Mouse (Mus musculus): ENCODE measurements around the gene Ceacam16. TPM values are rescaled to one million over a fixed set of nuclear protein-coding genes. Genes with fewer than 3 reads are reported as not detected.
A peak's percentile ranks its signal among the peaks of the same experiment; 100 is the strongest.

Ceacam16 gene
- not detected in 2 replicates for polyA plus RNA-seq (2012; rRNA removed)

DNA sequence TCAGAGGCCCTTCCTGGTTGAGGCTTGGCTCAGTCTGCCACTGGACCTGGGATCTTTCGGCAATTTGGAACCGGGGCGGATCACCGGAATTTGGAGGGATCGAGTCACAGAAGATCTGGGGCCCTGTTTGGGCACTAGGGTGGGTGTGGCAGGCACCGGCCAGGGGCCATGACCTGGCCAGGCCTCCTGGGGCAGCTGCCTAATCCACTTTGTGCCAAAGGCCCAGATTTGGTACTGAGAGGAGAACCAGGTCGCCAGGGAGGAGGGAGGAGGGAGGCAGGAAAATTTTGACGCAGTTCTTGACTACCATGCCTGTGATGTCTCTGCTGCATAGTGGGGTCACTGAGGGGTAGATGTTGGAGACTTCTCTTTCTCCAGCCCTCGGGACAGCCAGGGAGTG lies at the start of gene Ceacam16:
Ceacam16 (minus strand) TSS at position 101 of the 400 bp plus-strand sequence.
- DNase-seq (ENCODE audit: extremely low spot score in 1 of 2, low spot score in 1 of 2), result no peak

DNA sequence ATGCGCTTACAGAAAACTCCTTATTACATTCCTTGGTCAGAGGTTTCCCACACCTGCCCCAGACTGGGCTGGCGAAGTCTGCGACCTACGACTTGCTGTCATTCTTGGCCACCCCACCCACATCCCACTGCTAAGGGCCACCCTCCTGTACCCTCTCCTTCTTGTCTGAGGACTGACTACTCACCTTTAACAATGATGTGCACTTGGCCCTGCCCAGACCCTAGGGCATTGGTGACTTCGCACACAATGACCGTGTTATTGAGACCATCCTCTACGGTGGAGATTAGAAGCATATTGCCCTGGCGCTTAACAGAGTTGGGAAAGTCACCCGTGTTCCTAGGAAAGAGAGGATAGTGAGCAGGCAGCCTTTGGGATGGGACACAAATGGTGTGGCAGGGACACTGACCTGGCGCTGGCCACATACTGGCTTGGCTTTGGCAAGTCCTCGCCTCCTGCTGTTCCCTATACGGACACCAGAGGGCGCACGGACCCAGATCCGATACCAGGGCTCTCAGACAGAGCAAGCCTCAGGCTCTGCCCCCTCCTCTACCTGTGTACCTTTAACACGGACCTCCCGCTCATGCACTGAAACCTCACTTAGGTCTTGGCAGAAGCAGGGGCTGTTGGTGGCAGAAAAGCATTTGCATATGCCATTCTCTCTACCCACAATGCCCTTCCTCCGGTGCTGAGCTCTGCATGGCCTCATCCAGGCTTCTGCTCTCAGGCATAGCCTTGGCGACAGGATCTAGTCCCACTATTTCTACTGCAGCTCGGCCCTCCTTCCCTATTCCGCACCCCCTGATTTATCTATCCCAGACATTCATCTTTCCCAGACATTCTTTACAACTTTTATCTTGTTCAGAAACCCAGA lies 49.6 kb upstream of the Ceacam16 start:
- peak in 1 of 2 experiments; percentile 87 for DNase-seq (ENCODE audit: extremely low spot score in 1 of 2, low spot score in 1 of 2)

DNA sequence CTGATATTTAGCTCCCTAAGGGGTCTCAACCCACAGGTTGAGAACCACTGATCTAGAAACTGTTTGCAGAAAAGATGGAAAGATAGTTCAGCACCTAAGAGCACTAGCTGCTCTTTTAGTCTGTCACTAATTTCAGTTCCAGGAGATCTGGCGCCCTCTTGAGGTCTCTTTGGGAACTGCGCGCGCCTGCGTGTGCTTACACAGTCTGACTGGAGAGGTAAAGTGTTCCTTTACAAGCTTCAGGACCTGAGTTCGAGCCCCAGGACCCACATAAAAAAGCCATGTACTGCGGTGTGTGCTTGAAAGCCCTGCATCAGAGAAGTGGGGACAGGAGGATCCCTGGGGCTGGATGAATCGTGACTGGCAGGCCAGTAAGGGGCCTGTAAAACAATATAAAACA lies 28.8 kb upstream of the Ceacam16 start:
- peak in 1 of 2 experiments; percentile 34 for DNase-seq (ENCODE audit: extremely low spot score in 1 of 2, low spot score in 1 of 2)

DNA sequence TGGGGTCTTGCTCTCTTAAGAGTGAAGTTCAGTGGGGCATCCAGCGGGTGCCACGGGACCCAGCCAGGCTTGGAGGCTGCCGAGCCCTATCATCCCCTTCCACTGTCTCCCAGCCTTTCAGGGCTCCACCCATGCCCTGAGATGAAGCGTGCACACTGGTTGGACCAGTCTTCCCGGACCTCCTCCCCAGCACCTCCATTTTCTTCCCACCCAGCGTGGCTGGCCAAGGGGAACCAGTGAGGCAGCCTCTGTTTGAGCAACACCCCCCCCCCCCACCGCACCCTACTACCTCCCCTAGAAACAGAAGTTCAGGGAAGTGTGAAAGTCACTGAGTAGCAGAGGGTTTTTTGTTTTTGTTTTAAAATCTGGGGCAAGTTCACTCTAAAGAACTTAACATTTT lies 26.8 kb upstream of the Ceacam16 start, which contains the start of gene Ceacam19:
Ceacam19 (minus strand) TSS at position 117 of the 400 bp plus-strand sequence.
- no peak for DNase-seq (ENCODE audit: extremely low spot score in 1 of 2, low spot score in 1 of 2)

DNA sequence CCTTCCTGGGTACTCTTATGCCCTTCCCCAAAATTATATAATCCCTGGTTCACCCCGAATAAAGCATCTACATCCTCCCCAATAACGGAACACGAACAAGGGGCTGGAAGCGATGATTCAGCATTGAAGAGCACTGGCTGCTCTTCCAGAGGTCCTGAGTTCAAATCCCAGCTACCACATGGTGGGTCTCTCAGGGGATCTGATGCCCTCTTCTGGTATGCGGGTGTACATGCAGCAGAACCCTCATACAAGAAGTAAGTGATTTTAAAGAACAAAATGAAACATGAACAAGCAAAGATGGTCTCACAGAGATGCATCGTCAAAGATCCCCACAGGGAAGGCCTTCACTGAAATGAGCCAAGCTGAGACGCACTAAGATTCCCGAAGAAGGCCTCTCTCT lies 19.7 kb upstream of the Ceacam16 start:
- no peak for DNase-seq (ENCODE audit: extremely low spot score in 1 of 2, low spot score in 1 of 2)

DNA sequence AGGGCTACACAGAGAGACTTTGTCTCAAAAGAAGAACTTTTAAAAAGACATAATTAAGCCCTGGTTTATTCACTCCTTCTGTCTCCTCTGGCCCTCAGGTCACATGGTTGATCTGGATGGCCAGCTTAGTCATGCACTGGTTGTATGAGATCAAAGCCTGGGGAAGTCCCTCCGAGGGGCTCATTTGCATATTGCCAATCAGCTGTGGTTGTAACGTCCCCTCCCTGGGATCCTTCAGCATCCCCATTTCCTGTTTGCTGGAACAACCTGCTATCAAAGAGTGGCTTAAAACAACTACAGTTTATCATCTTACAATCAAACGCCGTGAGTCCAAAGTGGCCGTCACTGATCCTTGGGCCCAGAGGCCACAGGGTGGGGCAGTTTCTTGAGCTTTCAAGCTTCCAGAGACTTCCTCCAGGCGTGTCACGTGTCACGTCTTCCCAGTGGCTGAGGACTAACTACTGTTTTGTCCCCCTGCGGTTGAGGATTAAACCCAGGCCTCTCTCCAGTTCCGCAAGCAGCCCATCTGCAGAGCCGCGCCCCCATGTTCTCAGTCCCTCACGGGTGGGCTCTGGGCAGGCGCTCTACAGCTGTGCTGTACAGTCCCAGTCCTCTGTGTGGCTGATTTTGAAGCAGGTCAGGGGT lies 15.8 kb upstream of the Ceacam16 start:
- DNase-seq (ENCODE audit: extremely low spot score in 1 of 2, low spot score in 1 of 2), result no peak

DNA sequence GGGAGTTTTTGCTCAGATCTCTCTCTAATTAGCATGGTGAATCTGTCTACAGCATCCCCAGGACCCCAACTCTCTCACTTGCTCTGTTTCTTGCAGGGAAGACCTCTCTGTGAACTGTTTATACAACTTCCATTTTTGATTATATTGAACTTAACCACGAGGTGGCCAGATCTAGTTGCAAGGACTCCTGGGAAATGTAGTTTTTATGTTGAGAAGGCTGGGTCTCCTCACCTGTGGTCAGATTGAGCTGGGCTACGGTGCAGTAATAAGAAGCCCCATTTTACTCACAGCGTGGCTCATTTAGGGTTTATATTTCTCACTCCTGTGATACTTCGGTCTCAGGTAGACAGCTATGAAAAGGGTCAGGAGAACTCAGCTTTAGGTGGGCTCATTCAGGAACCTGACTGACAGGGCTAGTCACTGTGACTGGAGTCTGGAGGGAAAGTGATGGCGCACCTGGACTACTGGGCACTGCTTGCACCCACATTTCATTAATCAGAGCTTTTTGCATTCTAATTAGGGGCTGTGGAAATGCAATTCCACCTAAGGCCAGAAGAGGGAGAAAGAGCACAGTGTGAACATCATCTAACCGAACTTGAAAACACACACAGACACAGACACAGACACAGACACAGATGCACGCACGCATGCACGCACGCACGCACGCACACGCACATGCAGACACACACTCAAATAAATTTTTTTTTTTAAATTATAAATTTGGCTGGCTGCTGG lies 15.0 kb upstream of the Ceacam16 start:
- peak in 1 of 2 experiments; percentile 78 for DNase-seq (ENCODE audit: extremely low spot score in 1 of 2, low spot score in 1 of 2)

DNA sequence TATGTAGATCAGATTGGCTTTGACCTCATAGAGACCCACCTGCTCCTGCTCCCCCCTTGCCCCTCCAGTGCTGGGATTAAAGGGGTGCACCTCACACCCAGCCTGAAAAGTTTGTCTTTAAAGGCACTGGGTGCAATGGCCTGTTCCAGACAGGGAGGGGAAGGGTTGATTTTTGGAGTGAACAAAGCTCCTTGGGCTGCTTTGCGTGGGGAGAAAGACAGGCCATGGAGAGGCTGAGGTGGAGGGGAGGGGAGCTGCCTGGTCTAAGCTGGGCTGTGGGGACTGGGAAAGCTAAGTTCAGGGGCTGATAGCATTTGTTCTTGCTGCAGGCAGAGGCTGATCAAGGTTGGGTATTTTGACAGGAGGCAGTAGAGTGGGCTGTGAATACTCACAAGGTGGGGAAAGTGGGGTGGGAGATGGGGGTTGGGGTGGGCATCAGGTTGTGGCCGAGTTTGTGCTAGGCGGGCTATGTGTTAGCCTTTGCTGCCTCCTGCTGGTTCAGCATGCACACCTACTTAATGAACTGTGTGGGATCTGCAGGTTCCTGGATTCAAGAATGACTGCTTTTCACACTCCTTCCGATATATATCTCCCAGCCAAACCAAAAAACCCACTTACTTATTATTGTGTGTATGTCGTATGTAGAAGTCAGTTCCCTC lies 11.0 kb upstream of the Ceacam16 start:
- DNase-seq (ENCODE audit: extremely low spot score in 1 of 2, low spot score in 1 of 2), result no peak

DNA sequence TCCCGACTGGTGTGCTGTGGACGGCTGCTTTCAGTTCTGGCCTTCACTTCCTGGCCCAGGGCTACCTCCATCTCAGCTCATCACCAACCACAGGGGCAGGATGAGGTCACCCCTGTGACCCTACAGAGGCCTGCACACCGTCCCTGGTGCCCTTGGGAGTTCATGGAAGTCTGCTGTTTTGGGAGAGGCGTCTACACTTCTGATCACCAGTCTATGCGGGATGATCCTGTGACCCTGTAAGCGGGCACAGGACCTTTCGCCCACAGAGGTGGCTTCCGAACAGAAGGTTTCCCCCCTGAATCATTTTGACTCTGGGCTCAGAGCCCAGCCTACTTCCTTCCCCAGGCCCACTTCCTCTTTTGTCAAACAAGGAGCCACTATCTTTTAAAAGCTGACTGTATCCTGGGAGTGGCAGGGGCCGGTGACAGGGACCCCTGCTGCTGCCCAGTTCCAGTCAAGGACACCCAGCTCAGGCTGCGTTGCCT lies 10.1 kb upstream of the Ceacam16 start:
- DNase-seq (ENCODE audit: extremely low spot score in 1 of 2, low spot score in 1 of 2), result no peak

DNA sequence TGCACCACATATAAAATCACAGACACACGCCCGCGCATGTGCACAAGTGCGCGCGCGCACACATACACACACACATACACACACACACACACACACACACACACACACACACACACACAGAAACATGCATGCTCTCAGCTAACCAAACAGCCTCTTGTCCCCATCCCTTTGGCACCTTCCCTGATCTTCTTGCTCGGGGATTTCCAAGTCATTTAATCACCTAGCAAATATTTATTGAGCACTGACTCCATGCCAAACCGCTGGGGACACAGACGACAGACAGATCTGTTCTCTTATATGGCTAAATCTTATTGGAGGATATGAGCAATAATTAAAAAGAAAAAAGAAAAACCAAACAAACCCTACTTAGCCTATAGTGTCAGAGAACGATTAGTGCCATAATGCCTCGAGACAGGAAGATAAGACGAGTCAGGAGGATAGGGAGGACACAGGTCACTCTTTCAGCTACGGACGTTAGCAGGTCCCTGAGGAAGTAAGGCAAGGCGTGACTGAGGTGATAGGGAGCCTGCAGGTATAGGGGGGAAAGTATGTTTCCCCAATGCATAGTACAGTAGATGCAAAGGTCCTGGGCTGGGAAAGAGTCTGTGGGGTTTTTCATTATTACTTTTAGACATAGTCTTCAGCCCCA lies 6.8 kb upstream of the Ceacam16 start:
- DNase-seq (ENCODE audit: extremely low spot score in 1 of 2, low spot score in 1 of 2), result no peak

DNA sequence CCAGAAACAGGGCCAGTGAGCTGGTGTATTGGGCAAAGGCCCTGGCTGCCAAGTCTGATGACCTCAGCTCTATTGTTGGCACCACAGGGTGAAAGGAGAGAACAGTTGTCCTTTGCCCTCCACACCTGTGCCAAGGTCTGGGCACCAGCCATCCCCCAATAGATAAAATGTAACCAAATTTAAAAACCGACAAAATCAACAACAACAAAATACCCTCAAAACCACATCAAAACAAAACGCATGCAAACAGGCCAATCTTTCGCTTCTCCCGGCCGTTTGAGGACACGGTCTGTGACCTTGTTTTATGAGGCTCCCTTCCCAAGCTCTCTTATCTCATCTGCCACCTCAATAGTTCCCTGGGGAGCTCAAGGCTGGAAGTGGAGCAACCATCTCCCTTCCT lies 5.4 kb upstream of the Ceacam16 start:
- DNase-seq (ENCODE audit: extremely low spot score in 1 of 2, low spot score in 1 of 2), result no peak

DNA sequence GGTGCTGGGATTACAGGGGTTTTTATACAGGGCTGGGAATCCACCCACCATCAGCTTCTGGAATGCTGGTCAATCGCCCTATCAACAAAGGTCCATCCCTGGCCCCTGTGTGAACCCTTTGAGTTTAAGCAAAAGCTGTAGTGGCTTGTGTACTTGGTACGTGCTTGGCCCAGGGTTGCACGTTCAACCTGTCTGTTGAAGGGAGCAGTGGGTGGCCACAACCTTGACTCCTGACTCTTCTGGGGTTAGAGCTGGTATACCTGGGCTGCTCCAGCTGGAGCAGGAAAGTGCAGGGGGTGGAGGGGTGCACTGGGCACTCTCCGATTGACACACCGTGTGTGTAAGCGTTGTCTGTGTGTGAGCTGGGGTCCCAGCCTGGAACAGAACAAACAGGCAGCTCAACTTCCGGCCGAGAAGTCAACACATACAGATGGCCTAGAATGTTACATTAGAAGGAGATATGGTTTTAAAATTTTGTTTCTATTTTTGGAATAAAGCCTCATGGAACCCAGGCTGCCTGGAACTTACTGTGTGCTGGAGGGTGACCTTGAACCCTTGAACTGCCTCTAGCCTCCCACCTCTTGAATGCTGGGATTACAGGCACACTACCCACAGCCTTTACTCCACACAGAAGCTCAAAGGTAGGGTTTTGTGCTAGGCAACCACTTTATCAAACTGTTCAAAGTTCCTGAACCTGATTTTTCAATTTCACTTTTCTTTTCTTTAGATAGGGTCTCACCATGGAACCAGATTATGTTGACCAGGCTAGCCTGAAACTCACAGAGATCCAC lies 4.3 kb upstream of the Ceacam16 start:
- DNase-seq (ENCODE audit: extremely low spot score in 1 of 2, low spot score in 1 of 2), result no peak

DNA sequence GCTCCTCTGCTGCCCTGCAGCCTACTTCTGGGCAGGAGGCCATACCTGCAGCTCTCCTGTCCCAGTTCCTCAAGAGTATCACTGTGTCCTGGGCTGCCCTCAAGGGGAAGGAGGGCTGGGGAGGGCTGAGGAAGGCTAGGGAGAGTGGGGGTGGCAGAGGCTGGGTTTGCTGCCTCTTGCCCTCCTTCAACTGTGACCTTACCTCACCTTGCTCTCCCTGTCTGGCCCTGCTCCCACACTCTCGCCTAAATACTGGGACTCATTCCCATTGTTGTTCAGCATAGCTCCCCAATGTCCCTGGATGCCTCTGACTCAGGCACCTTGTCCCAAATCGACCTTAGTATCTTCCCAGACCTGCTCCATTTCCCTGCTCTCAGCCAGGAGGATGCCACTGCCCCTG lies 3.1 kb upstream of the Ceacam16 start:
- no peak for DNase-seq (ENCODE audit: extremely low spot score in 1 of 2, low spot score in 1 of 2)

DNA sequence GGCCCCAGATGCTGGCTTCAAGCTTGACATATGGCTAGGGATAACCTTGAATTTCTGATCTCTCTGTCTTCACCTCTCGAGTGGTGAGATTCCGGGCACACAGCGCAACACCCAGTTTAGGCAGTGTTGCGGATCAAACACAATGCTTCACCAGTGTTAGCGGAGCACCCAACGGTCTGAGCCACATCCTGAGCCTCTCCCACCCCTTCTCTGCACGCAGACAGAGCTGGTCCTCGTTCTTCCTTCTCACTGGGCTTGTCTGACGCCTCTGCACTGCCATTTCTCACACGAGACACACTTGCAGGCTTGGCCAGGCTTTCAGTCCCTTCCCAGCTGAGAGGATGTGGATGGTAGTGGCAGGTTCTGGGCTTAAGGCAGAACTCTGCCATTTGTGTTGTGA lies 1.4 kb downstream of the Ceacam16 start:
- DNase-seq (ENCODE audit: extremely low spot score in 1 of 2, low spot score in 1 of 2), result no peak

DNA sequence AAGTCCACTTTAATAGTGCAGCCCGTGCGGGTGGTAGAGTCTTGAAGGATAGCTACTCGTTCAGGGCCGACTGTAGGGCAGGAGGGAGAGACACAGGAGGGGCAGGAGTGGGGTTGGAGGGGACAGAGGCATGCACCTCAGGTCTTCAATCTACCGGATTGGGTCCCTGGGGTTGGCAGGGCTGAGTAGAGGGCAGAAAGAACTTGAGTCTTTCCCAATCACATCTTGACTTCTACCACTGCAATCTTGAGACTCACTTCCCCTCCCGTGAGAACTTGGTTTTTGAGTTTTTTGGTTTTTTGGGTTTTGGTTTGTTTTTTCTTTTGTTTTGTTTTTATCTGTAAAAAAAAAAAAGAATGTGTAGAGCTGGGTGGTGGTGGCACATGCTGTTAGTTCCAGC lies 4.8 kb downstream of the Ceacam16 start:
- no peak for DNase-seq (ENCODE audit: extremely low spot score in 1 of 2, low spot score in 1 of 2)

DNA sequence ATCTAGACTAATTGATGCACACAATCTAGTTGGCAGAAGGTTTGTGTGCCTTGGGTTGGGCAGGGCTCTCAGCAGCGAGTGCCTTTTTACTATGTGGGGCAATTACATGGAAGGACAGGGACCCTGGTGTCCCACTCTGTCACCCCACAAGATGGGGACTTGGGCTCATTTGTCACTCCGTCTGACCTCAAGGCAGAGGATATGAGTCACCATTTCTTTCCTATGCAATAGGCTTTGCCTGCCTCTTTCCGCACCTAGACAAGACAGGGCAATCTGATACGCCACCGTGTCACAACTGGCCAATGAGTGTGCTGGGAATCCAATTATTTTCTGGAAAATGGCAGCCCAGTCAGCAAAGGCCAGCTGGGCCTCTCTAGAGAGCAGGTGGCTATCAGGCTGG lies 5.4 kb downstream of the Ceacam16 start:
- no peak for DNase-seq (ENCODE audit: extremely low spot score in 1 of 2, low spot score in 1 of 2)

DNA sequence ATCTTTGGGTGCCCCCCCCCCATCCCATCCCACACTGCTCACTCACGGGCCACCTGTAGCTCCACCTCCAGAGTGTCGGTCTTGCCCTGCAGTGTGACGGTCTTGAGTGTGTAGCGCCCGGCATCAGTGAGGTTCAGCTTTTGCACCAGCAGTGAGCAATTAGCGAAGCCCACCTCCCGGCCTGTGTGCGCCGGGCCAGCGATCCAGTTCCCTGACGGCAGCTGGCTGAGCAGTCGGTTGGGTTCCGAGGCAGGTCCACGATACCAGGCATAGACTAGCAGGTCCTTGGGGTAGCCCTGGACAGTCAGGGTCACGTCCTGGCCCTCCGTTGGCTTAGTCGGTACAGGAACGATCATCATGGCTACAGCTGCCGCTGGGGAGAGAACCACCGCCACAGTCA lies 7.6 kb downstream of the Ceacam16 start:
- DNase-seq (ENCODE audit: extremely low spot score in 1 of 2, low spot score in 1 of 2), result no peak

DNA sequence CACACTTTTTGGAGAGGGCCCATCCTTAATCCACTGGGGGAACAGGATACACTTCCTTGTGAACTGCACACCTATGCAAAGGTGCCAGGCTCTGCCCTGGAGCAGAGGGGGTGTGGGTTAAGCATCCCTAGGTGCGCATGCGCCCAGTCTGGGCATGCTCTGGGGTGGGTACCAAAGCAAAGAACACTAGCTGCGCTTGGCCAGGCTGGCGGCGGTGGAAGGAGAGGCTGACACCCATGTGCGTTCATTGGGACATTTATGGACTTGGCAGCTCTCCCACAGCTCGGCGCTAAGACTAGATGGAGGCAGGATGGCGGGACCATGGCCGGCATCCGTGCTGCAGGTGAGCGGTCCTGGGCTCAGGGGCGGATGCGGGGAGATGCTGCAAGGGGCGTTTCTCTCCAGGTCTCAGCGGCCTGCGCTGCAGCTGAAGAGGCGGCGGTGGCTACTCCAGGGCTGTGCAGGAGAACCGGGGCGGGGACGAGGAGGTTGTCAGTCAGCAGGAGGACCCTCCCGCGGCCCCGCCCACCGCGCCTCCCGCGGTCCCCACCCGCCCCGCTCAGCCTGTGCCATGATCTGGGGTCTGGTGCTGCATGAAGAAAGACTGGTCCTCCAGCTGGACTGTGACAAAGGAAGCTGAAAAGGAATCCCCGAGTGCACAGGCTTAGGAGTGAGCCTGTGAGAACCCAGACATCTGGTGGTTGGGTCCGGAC lies 9.1 kb downstream of the Ceacam16 start, which contains the start of gene Gm19345:
Gm19345 (plus strand) TSS at position 146 of the 713 bp plus-strand sequence.
- peak in 1 of 2 experiments; percentile 36 for DNase-seq (ENCODE audit: extremely low spot score in 1 of 2, low spot score in 1 of 2)
